Mouse (Mus musculus): ENCODE results near the gene Gm3636.
A peak's percentile ranks its signal among the peaks of the same experiment; 100 is the strongest.
"Not testable (repeated sequence)": the region's sequence is repeated elsewhere in the genome, so short reads cannot be mapped to it uniquely, and the experiment has no call there.

The Gm3636 gene

GRCm38 (mm10) chr14:6742232-6742631 is at the start of gene Gm3636:
TSS of gene Gm3636 (minus strand) at chr14:6742332.
- DNase-seq (ENCODE audit: low read depth): not testable (repeated sequence)

GRCm38 (mm10) chr14:6774311-6774710 is 32.2 kb upstream of the Gm3636 start, which contains the start of gene Gm8362:
TSS of gene Gm8362 (minus strand) at chr14:6774411.
- DNase-seq (ENCODE audit: low read depth): not testable (repeated sequence)

- not testable (repeated sequence) for DNase-seq (ENCODE audit: low read depth)
These were observed 15.1 kb upstream of the Gm3636 start for GRCm38 (mm10) chr14:6757231-6757536.

GRCm38 (mm10) chr14:6756384-6757230 is 14.5 kb upstream of the Gm3636 start:
- DNase-seq (ENCODE audit: low read depth): peak; percentile 28

GRCm38 (mm10) chr14:6720151-6720550 is 22.0 kb downstream of the Gm3636 start, which contains the start of gene Gm8050:
TSS of gene Gm8050 (minus strand) at chr14:6720251.
- DNase-seq (ENCODE audit: low read depth): not testable (repeated sequence)

All from induced T-regulatory cell, adult 2 months (primary cell).